Mouse (Mus musculus): ENCODE measurements around the gene Ralgps1.

DNA sequence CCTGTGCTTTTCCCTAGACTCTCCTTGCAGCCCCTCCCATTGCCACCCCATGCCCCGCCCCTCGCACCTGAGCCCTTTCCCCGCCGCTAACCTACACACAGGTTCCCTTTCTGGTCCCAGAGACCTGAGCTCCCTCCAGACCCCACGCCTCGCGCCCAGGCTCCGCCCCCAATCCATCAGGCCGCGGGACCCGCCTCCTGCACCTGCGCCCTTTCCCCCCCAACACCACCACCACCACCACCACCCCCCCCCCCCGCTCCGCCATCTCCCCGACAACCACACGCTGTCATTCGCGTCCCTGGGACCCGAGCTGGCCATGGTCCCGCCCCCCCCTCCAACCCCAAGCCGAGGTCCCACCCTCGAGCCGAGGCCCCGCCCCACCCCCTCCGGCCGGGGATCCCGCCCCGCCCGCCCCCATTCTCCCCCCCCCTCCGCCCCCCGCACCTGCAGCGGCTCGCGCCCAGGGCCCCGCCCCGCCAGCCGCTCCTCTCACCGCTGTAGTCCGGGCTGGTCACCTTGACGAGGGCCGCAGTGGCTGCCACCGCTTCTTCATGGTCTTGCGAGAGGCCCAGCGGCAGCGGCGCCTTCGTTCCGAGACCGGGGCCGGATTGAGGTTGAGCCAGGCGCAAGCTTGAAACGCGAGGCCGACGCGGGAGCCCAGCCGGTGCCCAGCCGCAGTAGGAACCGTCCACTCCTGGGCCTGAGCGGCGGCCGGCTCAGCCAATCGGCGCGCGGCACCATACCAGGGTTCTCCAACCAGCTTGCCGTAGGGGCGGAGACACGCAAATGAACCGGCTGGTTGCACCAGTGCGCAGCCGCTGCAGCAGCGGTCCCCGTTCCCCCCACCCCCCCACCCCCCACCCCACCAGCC, at the start of gene Ralgps1:
- TF ChIP-seq CTCF (IDR thresholded peaks at IDR 0.05) (no peak), EP300 (IDR thresholded peaks at IDR 0.05) (no peak)
